Mouse (Mus musculus) testis, postnatal 10 days (tissue): ENCODE measurements around the gene Pde4c.

Experiments used
- DNase-seq: peaks from one replicate; pipeline ENCODE4 v3.0.0; 2021; ENCODE audit warnings: low spot score

Pde4c gene

DNA sequence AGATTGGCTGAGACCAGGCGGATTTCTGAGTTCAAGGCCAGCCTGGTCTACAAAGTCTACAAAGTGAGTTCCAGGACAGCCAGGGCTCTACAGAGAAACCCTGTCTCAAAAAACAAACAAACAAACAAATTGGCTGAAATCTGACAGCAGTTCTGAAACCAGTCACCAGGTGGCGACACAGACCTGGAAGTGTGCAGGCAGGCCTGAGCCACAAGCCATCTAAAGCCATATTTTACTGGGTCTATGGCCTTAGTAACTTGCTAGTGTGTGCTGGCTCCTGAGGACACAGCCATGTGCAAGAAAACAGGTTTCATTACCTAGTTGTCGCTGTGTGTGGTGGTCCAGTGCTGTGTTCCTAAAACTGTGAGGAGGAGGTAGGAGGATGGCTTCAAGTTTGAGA is 2.8 kb upstream of the Pde4c start:
- peak; percentile 90 for DNase-seq

DNA sequence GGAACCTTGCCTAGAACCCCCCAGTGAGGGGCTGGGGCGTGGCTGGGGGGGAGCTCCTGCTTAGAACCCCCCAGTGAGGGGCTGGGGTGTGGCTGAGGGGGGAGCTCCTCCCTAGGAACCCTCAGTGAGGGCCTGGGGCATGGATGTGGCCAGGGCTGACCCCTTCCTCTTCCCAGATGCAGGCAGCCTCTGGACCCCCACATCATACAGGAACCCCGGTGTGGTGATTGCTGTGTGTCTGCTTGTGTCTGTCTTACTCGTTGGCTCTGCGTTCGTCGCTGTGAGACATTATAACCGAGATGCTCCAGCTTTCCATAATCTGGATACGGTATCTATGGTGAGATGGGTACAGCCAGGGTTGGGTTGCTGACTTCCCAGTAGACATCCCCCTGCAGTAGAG is 1.9 kb upstream of the Pde4c start:
- DNase-seq = peak; percentile 45

DNA sequence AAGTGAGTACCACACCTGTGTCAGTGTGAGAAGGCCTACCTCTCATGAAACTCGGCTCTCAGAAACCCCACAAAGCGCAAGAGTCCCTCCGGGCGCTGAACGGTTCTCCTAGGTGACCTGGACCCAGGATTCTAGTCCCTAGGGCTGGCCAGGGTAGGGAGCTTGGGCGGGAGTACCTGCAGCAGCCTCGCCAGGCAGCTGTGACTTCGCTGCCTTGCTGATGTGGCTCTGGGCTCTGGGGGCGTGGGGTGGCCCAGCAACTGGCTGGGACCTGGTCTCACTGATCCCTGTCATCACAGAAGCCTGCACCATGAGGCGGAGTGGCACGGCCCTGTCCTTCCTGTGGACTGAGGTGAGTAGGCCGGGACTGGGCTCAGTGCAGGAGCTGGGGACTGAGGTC is 696 bp downstream of the Pde4c start:
- DNase-seq = no peak

DNA sequence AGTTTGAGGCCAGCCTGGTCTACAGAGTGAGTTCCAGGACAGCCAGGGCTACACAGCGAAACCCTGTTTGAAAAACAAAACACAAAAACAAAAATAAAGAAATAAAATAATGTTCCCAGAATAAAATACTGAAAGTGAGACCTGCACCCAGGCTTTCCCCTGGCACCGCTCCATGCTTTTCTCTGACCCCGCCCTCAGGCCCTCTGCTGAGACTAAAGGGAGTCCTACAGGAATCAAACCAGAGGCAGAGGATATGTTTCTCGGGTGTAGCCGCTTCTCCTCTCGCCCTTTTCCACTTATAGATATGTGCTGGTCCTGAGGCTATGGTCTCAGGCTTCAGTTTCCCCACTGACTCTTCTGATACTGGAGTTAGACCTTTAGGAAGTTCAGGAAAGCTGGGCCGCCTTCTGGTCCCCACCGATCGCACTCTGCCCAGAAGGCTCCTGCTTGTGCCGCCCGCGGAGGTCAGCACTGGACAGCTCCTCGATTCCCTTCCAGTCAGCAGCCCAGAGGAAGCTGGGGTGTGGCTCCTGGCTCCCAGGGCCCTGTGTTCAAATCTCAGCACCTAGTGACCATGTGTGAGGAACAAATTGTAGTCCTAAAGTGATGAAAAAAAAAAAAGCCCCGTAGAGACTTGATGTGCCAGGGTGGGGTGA is 2.4 kb downstream of the Pde4c start:
- DNase-seq = peak; percentile 78

DNA sequence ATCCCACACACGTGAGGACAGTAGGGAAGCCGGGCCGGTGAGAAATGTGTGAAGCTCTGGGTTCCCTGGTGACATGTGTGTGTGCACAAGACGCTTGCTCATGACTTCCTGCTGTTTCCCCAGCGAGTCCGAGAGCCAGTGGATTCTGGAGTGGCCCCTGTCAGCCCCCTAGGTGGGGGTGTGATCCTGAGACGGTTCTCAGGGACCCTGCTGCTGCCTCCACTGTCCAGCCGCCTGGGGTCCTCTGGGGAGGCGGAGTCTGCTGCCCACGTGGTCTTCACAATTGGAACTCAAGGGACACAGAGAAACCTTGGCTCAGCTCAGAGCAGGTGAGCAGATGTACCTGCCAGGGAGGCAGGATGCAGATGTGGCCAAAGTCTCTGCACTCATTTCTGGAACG is 3.2 kb downstream of the Pde4c start:
- peak; percentile 39 for DNase-seq

DNA sequence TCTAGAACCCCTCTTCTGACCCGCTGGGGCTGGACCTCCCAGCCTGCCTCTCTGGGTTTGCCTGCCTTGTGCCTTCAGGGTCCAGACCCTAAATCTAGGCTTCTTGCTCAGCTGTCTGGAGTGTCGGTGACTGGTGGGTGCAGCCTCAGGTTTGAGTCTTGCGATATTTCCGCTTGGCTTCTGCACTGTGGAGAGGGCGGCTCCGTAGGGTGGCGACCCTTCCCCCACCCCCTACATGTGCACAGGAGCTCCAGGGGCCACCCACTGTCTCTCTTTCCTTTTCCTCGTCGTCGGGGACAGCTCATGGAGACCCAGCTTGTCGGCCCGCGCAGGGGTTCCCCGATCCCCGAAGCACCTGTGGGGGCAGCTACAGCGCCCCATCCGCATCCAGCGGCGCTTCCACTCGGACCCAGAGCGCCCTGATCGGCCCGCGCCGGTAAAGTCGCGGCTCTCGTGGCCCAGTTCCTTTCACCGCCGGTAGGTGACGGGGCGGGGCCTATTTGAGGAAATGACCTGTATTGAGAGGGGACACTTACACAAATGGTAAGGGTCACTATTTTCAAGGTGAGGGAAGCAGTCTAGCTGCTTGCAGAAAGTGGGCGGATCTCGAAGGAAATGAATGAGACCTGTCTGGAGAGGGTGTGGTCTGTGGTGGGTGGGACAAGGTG is 6.4 kb downstream of the Pde4c start:
- peak; percentile 55 for DNase-seq

DNA sequence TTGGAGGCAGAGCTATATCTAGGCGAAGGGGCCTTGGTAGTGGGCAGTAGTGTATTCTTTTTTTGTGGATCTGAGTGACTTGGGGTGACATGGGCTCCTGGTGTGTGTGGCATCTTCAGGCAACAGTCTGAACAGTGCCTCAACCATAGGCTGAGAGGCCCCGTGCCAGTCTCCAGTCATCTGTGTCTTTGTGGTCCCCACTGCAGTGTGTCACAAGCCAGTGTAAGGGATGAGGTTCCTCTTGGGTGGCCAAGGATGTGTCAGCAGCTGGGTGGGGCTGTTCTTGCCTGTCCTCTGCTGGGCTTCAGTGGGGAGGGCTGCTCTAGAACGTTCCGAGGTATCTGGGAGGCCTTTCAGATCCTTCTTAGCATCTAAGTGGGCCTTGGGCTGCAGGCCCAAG is 7.4 kb downstream of the Pde4c start:
- no peak for DNase-seq

DNA sequence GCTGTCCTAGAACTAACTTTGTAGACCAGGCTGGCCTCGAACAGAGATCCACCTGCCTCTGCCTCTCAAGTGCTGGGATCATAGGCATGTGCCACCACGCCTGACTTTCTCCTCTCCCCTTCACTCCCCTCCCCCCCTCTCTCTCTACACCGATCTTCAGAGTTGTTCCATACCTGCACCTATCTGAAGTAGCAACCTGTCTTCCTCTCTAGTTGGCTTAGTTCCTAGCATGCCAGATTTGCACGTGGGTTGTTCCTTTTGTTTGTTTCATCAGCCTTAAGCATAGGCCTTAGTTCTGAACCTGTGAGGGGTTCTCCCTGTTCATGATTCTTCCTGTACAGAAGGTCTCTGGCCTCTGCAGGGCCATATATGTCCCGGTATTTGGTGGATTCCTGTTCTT is 14.2 kb downstream of the Pde4c start:
- no peak for DNase-seq

DNA sequence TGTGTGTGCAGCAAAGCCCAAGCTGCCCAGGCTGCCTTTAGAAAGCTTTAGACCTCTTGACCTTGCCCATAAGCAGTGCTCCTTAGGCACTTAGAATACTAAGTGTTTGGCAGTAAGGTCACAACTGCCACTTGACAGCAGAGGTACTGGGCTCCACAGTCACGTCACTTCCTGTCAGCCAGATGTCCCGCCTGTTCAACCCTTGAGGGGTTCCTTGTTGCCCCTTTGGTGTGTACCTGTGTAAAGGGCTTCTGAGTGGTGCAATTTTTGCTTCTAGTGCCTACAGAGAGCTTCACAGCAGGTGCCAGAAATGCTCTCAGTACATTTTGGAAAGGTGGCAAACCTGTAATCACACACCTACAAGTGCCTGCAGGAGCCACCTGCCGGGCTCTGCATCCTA is 14.7 kb downstream of the Pde4c start:
- DNase-seq = no peak

DNA sequence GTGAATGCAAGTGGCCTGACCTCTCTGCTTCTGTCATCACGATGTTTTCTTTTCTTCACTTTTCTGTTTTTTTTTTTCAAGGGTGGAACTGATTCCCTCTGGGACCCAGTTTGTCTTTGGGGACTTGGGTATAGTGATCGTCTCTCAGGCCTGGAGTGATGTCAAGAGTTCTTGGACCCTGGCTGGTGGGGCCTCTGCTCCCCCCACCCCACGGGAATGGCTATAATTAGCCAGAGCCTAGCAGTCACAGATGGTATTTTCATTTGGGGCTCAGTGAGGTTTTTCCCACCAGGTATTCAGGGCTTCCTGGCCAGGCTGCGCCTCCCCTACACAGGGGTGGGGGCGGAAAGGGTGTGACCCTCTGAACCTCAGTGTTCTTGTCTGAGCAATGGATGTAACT is 18.1 kb downstream of the Pde4c start:
- no peak for DNase-seq

DNA sequence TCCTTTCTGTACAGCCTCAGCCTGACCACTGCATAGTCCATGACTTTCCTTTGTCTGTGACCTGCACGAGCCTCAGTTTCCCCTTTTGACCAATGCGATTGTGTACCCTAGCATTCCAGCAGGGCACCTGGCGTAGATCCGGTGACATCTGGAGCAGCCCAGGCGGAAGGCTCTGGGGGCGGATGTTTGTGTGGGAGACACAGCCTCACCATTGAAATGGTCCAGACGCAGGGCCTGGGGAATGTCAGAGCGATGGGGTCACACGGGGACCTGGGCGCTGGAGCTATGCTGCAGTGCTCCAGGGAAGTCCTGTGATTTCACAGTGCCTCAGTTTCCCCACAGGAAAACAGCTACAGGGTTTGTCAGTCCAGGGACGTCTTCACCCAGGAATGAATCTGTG is 18.7 kb downstream of the Pde4c start:
- DNase-seq = no peak

DNA sequence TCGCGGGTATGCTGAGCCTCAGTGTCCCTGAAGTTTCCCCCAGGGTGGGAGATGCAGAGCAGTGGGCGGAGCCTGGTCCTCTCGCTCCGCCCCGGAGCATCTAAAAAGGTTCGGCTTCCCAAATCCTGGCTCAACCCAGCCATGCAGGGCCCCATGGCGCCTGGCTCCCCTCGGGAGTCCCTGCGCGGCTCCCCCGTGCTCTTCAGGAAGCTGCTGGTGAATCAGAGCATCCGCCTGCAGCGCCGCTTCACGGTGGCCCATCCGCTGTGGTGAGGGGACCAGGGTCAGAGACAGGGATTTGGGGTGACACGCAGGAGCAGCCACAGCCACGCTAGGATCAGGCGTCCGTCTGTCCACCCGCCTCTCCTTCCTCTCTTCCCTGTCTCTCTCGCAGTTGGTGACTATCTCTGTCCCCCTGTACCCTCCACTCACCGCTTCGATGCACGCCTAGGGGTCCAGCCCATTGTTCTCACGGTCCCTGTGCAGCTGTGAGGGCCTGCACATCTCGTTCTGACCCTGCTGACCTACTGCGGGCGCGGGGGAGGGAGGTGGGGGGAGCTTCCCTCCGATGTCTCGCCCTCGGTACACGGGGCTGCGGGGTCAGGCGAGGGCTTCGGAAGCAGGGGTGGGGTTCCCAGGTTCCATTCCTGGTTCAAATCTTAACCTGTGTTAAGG is 19.6 kb downstream of the Pde4c start:
- DNase-seq = peak; percentile 44

DNA sequence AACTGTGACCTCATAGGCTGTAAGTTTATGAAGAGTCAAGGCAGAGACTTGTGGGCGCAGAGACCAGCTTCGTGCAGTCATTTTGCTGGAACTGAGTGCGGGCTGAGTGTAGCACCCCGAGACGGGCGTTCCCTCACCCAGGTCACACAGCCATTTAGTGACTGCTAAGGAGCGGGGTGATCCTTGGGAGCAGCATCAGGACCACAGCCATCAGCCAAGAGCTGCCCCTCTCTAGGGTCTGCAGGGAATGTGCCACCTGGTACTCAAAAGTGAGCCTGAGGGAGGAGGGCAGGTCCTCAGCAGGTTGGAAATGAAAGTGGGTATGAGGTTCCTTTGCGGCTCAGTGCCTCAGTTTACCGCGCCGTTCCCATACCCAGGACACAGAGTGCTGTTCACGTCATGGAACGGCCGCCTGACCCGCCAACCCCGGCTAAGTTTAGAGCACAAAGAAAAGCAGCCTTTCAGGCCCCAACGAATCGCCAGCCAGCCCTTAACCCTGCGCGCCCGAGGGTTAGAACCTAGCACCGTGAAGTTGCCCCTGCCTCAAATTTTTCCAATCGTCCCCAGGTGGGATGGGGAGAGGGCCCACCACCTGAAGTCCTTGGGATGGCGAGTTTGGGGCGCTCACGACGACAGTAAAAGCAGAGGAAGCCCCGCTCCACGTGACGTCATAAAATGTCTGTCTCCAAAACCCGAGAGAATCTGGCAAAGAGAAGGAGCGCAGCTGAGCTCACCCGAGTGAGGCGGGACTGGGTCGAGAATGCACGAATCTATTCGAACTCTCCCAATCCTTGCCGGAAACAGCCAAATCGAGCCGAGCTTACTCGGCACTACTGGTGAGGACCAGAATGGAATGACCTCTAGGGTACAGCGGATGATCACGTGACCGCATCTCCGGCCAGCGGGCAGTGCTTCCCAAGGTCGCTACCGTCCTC is 20.4 kb downstream of the Pde4c start:
- DNase-seq = peak; percentile 76

DNA sequence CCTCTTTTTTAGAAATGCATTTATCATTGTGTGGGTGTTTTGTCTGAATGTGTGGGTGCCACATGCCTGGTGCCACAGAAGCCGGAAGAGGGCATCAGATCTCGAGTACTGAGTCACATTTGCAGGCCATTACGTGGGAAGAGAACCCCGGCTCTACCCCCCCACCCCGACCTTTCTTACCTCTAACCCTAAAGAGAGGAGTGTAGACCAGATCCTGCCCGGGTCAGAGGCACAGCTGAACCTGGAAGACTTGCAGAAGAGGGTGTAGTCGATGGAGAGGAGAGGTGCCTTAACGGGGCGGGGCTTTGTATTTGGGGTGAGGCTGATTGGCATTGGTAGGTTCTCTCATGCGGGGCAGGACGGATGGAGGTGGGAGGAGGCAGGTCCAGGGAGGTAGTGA is 21.3 kb downstream of the Pde4c start:
- DNase-seq = peak; percentile 47

DNA sequence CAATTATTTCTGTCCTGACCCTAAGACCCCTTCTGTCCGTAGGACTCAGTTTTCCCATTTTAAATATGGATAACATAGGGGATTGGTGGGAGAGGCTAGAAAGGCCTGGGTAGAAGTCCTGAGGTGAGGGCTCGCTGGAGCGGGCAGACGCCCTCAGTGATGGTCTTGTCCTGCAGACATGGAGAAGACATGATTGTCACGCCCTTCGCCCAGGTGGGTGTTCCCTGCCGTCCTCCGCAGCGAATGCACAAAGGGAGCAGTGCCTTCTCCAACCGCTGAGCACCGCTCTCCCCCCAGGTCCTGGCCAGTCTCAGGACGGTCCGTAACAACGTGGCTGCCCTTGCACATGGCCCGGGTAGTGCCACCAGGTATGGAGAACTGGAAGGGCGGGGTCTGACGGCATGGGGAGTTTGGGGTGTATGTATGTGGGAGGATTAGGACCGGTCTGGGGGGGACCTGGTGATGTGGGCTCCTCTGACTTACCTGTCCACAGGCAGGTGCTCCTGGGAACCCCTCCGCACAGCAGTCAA is 22.2 kb downstream of the Pde4c start:
- DNase-seq = peak; percentile 45

DNA sequence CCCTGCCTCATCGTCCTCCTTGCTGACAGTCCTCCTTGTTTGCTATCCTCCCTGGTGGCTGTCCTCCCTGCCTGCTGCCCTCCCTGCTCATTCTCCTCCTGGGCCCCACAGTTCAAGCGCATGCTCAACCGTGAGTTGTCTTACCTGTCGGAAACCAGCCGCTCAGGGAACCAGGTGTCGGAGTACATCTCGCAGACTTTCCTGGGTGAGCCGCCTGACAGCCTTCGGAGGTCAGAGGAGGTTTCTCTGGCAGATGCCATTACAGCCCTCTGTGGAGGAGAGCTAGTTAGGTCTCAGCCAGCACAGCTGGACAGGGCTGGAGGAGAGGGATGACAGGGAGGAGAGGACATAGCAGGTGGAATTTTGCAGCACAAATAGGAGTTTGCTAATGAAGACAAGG is 23.2 kb downstream of the Pde4c start:
- no peak for DNase-seq

DNA sequence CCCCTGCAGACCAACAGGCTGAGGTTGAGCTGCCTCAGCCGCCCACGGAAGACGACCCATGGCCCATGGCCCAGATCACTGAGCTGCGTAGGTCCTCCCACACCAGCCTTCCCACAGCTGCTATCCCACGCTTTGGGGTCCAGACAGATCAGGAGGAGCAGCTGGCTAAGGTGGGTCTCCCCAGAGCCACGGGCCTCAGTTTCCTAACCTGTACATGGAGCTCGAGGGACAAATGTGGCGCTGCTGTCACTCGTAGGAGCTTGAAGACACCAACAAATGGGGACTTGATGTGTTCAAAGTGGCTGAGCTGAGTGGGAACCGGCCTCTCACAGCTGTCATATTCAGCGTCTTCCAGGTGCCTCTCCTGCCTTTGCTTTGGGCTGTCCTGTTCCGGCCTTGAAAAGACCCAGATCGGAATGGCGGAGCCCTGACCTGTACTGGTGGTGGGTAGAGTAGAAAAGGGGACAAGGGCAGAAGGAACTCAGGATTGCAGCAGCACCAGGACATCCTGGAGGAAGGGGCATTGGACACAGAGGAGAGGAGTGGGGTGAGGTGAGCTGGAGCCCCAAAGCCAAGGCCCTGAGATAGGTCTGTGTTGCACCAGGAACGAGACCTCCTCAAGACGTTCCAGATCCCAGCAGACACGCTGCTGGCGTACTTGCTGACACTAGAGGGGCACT is 23.8 kb downstream of the Pde4c start:
- DNase-seq = peak; percentile 38

DNA sequence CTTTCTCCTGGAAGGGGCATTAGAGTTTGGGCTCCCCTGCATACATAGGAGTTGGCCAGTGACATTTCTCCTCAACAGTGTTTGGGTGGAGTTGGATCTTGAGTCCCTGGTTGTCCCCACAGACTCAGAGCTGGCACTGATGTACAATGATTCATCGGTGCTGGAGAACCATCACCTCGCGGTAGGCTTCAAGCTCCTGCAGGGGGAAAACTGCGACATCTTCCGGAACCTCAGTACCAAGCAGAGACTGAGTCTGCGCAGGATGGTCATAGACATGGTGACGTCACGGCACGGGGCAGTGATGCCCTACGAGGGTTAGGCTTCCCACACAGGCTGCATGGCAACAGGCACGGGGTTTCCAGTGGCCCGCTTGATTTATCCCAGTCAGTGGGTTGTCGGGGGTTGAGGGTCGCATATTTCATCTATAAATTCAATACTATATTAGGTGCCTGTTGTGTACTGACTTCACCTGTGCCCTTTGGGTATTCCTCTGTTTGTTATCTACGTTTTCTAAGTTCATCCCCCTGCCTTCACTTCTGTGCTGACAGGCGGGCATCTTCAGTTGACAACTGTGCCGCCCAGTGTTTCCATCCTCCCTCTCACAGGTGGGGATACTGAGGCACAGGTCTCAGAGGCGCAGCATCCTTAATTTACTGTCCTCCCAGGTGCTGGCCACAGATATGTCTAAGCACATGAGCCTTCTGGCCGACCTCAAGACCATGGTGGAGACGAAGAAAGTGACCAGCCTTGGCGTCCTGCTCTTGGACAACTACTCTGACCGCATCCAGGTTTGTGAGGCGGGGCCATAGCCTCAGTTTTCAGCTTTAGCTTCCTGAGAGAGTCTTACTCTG is 25.0 kb downstream of the Pde4c start:
- DNase-seq = no peak

DNA sequence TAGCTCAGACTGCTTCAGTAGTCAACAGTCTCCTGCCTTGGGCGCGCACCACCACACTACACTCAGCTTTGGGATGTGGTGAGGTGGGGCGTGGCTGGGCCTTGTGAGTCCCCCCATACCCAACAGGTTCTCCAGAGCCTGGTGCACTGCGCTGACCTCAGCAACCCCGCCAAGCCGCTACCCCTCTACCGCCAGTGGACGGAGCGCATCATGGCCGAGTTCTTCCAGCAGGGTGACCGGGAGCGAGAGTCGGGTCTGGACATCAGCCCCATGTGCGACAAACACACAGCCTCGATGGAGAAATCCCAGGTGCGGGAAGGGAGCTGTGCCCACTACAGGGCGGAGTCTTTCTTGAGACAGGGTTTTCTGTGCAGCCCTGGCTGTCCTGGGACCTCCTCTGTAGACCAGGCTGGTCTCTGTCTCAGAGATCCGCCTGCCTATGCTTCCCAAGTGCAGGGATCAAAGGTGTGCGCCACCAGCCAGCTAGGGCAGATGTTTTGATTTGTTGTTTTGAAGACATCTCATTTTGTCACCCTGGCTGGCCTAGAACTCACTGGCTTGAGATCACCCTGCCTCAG is 25.7 kb downstream of the Pde4c start:
- DNase-seq = peak; percentile 46

DNA sequence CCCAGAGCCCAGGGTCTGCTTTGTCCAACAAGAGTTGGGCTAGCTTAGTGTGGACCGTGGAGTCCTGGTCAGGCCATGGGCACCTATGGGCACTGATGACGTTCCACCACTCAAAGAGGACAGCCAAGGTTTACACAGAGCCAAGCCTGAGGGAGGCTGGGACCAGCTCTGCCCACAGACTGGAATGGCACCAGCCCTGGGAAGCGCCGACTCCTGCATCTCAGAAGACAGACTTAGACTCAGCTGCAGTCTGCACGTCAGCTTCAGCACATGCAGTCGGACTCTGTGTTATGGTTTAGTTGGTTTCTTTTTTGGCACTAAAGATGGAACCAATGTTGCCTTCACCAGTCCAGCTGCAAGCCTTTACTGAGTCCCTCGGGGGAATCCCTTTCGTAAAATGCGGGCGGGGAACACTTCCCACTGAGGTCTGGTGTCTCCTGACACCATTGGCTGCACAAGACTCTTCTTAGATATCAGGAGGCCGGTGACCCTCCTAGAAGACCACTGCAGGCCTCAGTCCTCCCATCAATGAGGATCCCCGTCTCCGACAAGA is 26.7 kb downstream of the Pde4c start:
- no peak for DNase-seq
